Comparison of ENCODE assay signal across 8 mouse cellular contexts in the genomic region with DNA sequence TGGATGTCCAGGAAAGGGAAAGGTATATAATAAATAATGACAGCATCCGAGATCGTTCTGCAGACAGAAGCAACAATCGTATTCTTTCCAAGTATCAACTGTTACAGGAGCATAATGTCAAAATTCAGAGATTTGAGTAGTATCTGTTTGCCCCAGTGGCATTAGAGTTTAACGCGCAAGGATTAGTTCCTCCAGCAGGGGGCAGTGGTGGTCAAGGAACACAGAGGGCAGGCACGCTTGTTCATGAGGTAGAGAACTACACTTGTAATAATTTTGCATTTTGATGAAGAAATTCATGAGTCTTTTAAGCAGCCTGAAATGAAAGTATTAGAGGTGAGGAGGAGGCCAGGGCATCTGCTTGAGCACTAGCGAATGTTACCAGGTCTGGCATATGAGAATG. TPM values are rescaled to one million over a fixed set of nuclear protein-coding genes. Genes with fewer than 3 reads are reported as not detected.
A peak's percentile ranks its signal among the peaks of the same experiment; 100 is the strongest.
DNase-seq lines count a peak whose midpoint lies in the region; ATAC-seq lines count a peak whose summit lies in the region.

No protein-coding gene starts in this region.

- no peak overlapping the region for H3K4me3 ChIP-seq in neural tube, embryonic 15.5 days (replicated peaks)

- H3K36me3 ChIP-seq in neural tube, embryonic 15.5 days, result no peaks in the 10 kb centered on the region

- DNase-seq in neural tube, embryonic 10.5 days (ENCODE audit: extremely low spot score, low spot score), result peak; percentile 89
- peak; percentile 88 for DNase-seq in cerebellum, adult 8-10 months
- DNase-seq in frontal cortex, postnatal 25 days (ENCODE audit: low spot score in 2 of 2), result peak; percentile 77 to 78
- peak; percentile 91 for DNase-seq in kidney, postnatal 10 days
- DNase-seq in lung, adult 18-20 months, result peak; percentile 71 to 77
- peak; percentile 90 for DNase-seq in retina, embryonic 14.5 days (ENCODE audit: low spot score)
- DNase-seq in thymus, postnatal 4 days, result peak; percentile 92

- no peak overlapping the region for H3K9ac ChIP-seq in neural tube, embryonic 15.5 days (replicated peaks)

- no peaks in the 10 kb centered on the region; the same call in 1 of the 2 replicates for H3K27me3 ChIP-seq in neural tube, embryonic 15.5 days (replicated peaks)

- H3K4me2 ChIP-seq in neural tube, embryonic 15.5 days, result no peak overlapping the region

- H3K4me1 ChIP-seq in neural tube, embryonic 15.5 days, result no peaks in the 10 kb centered on the region

- H3K27ac ChIP-seq in neural tube, embryonic 15.5 days (replicated peaks), result no peak overlapping the region

- no peak for ATAC-seq in neural tube, embryonic 15.5 days (ENCODE audit: low FRiP score)

- no peaks in the 10 kb centered on the region for H3K9me3 ChIP-seq in neural tube, embryonic 15.5 days (replicated peaks)

- 7% methylated on average over 7 of the region's 7 CpGs for WGBS in neural tube, embryonic 15.5 days

RNA-seq across cellular contexts. Expression of gene Map3k9, which starts 15.6 kb away (rescaled TPM):
- polyA plus RNA-seq in neural tube, embryonic 15.5 days (2015; fragmentation: Nextera tagmentation; extraction: Ambion mirVana), result 10.2 and 11.5 TPM in 2 replicates
